Mouse (Mus musculus) embryonic facial prominence, embryonic 12.5 days (tissue): Measurements from ENCODE around the gene Sars2. TPM values are rescaled to one million over a fixed set of nuclear protein-coding genes. Genes with fewer than 3 reads are reported as not detected.

ENCODE experiments used
- ATAC-seq: fragments of 200-750 bp; cut with Nextera tagmentation; 2 replicates; pipeline ENCODE4 v1.8.0; 2017; ENCODE audit not compliant: insufficient number of reproducible peaks, insufficient read depth, low FRiP score, low TSS enrichment
- H3K27ac ChIP-seq: fragments of 300-500 bp; sonication (generic); 2 replicates; pipeline ENCODE4 v1.5.1; 2016; ENCODE audit warnings: mild to moderate bottlenecking
- H3K27me3 ChIP-seq: fragments of 300-500 bp; sonication (generic); 2 replicates; pipeline ENCODE4 v1.6.1; 2016; ENCODE audit warnings: mild to moderate bottlenecking, moderate library complexity
- H3K36me3 ChIP-seq: fragments of 300-500 bp; sonication (generic); 2 replicates; pipeline ENCODE4 v1.6.1; 2016; ENCODE audit warnings: mild to moderate bottlenecking
- H3K4me1 ChIP-seq: fragments of 300-500 bp; sonication (generic); 2 replicates; pipeline ENCODE4 v1.6.1; 2016
- H3K4me2 ChIP-seq: fragments of 300-500 bp; sonication (generic); replicated peaks from 2 replicates; pipeline ENCODE4 v1.6.1; 2016; ENCODE audit warnings: mild to moderate bottlenecking, moderate library complexity
- H3K4me3 ChIP-seq: fragments of 300-500 bp; sonication (generic); 2 replicates; pipeline ENCODE4 v1.5.1; 2016; ENCODE audit warnings: mild to moderate bottlenecking
- H3K9ac ChIP-seq: fragments of 300-500 bp; sonication (generic); 2 replicates; pipeline ENCODE4 v1.6.1; 2016; ENCODE audit warnings: mild to moderate bottlenecking, moderate library complexity
- H3K9me3 ChIP-seq: fragments of 300-500 bp; sonication (generic); 2 replicates; pipeline ENCODE4 v1.6.1; 2016; ENCODE audit warnings: mild to moderate bottlenecking, moderate library complexity
- WGBS: fragments of 180-500 bp; shearing (Covaris S2); methylation state at CpG from one replicate; pipeline ENCODE4 v1.1.7; 2016; 5-methylcytosine and 5-hydroxymethylcytosine counted together
- polyA plus RNA-seq: library from polyadenylated mRNA; unstranded; fragments of >200 nt; fragmentation: Nextera tagmentation; extraction: Ambion mirVana; gene quantifications from 2 replicates; pipeline ENCODE4 v1.2.1, GENCODE M21; 2016

Sars2 gene
- polyA plus RNA-seq, 1 experiment from 2014 or later, result 32.0 TPM

GRCm38 (mm10) chr7:28780857-28781256, 39.1 kb downstream of the Sars2 start:
- no peak for ATAC-seq
- Histone ChIP-seq H3K4me2 (no peak overlapping the region), H3K4me3 (no peak overlapping the region), H3K9me3 (no peaks in the 10 kb centered on the region), H3K9ac (0 out of 2 replicates have a peak overlapping the region, but pooled peaks have one; percentile 22), H3K36me3 (peaks cover 36% of the 10 kb centered on the region), H3K27me3 (no peaks in the 10 kb centered on the region), H3K4me1 (peaks cover 5% of the 10 kb centered on the region), H3K27ac (no peak overlapping the region)
- 79% methylated on average over 7 of the region's 7 CpGs for WGBS

GRCm38 (mm10) chr7:28781261-28781663, 39.5 kb downstream of the Sars2 start:
- Histone ChIP-seq H3K9me3 (no peaks in the 10 kb centered on the region), H3K4me1 (peaks cover 5% of the 10 kb centered on the region), H3K27me3 (no peaks in the 10 kb centered on the region), H3K27ac (no peak overlapping the region), H3K36me3 (peaks cover 35% of the 10 kb centered on the region), H3K4me3 (no peak overlapping the region), H3K9ac (no peak overlapping the region), H3K4me2 (no peak overlapping the region)
- 92% methylated on average over 8 of the region's 8 CpGs for WGBS
- ATAC-seq, result no peak

GRCm38 (mm10) chr7:28785161-28785560, 43.4 kb downstream of the Sars2 start:
- Histone ChIP-seq H3K27ac (0 out of 2 replicates have a peak overlapping the region, but pooled peaks have one; percentile 13), H3K4me1 (peaks cover 17% of the 10 kb centered on the region), H3K4me3 (no peak overlapping the region), H3K9ac (no peak overlapping the region), H3K9me3 (no peaks in the 10 kb centered on the region), H3K36me3 (peaks cover 37% of the 10 kb centered on the region), H3K4me2 (no peak overlapping the region), H3K27me3 (no peaks in the 10 kb centered on the region)
- no peak for ATAC-seq
- WGBS, result 82% methylated on average over 5 of the region's 5 CpGs

GRCm38 (mm10) chr7:28787884-28788283, 46.1 kb downstream of the Sars2 start:
- ATAC-seq, result no peak
- H3K9me3 ChIP-seq, result no peaks in the 10 kb centered on the region
- no peak overlapping the region for H3K27ac ChIP-seq
- no peaks in the 10 kb centered on the region for H3K27me3 ChIP-seq
- no peak overlapping the region for H3K4me2 ChIP-seq
- no peak overlapping the region for H3K9ac ChIP-seq
- 91% methylated on average over 9 of the region's 9 CpGs for WGBS
- peaks cover 14% of the 10 kb centered on the region for H3K4me1 ChIP-seq
- no peak overlapping the region for H3K4me3 ChIP-seq
- H3K36me3 ChIP-seq, result peaks cover 35% of the 10 kb centered on the region

- Histone ChIP-seq H3K27me3 (no peaks in the 10 kb centered on the region), H3K4me1 (peaks cover 14% of the 10 kb centered on the region), H3K27ac (peak within 1 kb of the TSS; percentile 73), H3K36me3 (peaks cover 29% of the 10 kb centered on the region), H3K9ac (peak within 1 kb of the TSS; percentile 13; the same call in 1 of the 2 replicates), H3K4me2 (no peak within 1 kb of the TSS), H3K4me3 (no peak within 1 kb of the TSS), H3K9me3 (no peaks in the 10 kb centered on the region)
- 58% methylated on average over 5 of the region's 5 CpGs for WGBS
- no peak for ATAC-seq
Observed at GRCm38 (mm10) chr7:28788307-28789195, 46.8 kb downstream of the Sars2 start, which contains the start of gene Rinl. TSS of gene Rinl (plus strand) at chr7:28788969.

- WGBS, result 33% methylated on average over 3 of the region's 3 CpGs
- peak overlapping the region; percentile 13; the same call in 1 of the 2 replicates for H3K9ac ChIP-seq
- peaks cover 24% of the 10 kb centered on the region for H3K36me3 ChIP-seq
- ATAC-seq, result no peak
- no peaks in the 10 kb centered on the region for H3K9me3 ChIP-seq
- H3K27ac ChIP-seq, result peak overlapping the region; percentile 73
- no peaks in the 10 kb centered on the region for H3K27me3 ChIP-seq
- no peak overlapping the region for H3K4me2 ChIP-seq
- peaks cover 14% of the 10 kb centered on the region for H3K4me1 ChIP-seq
- H3K4me3 ChIP-seq, result no peak overlapping the region
Observed at GRCm38 (mm10) chr7:28789235-28789634, 47.4 kb downstream of the Sars2 start.

- H3K4me2 ChIP-seq, result no peak overlapping the region
- H3K4me1 ChIP-seq, result peaks cover 14% of the 10 kb centered on the region
- H3K36me3 ChIP-seq, result peaks cover 24% of the 10 kb centered on the region
- no peaks in the 10 kb centered on the region for H3K27me3 ChIP-seq
- no peaks in the 10 kb centered on the region for H3K9me3 ChIP-seq
- no peak overlapping the region for H3K9ac ChIP-seq
- H3K27ac ChIP-seq, result peak overlapping the region; percentile 73; the same call in 1 of the 2 replicates
- peak; percentile 48; the same call in 1 of the 2 replicates for ATAC-seq
- WGBS, result 47% methylated on average over 8 of the region's 8 CpGs
- no peak overlapping the region for H3K4me3 ChIP-seq
Observed at GRCm38 (mm10) chr7:28790066-28790806, 48.4 kb downstream of the Sars2 start.

- H3K9ac ChIP-seq, result no peak overlapping the region
- H3K9me3 ChIP-seq, result no peaks in the 10 kb centered on the region
- peaks cover 13% of the 10 kb centered on the region for H3K36me3 ChIP-seq
- H3K27ac ChIP-seq, result 0 out of 2 replicates have a peak overlapping the region, but pooled peaks have one; percentile 19
- no peak overlapping the region for H3K4me2 ChIP-seq
- ATAC-seq, result no peak
- H3K4me3 ChIP-seq, result no peak overlapping the region
- peaks cover 18% of the 10 kb centered on the region for H3K4me1 ChIP-seq
- H3K27me3 ChIP-seq, result no peaks in the 10 kb centered on the region
Observed at GRCm38 (mm10) chr7:28791706-28792105, 49.9 kb downstream of the Sars2 start.

- Histone ChIP-seq H3K4me1 (peaks cover 21% of the 10 kb centered on the region), H3K4me3 (no peak overlapping the region), H3K9me3 (no peaks in the 10 kb centered on the region), H3K4me2 (no peak overlapping the region), H3K27me3 (no peaks in the 10 kb centered on the region), H3K9ac (no peak overlapping the region), H3K27ac (0 out of 2 replicates have a peak overlapping the region, but pooled peaks have one; percentile 19), H3K36me3 (peaks cover 6% of the 10 kb centered on the region)
- ATAC-seq, result no peak
- WGBS, result 79% methylated on average over 14 of the region's 14 CpGs
Observed at GRCm38 (mm10) chr7:28792391-28793185, 50.8 kb downstream of the Sars2 start.

- no peak overlapping the region for H3K4me2 ChIP-seq
- no peaks in the 10 kb centered on the region for H3K27me3 ChIP-seq
- H3K9me3 ChIP-seq, result no peaks in the 10 kb centered on the region
- no peak overlapping the region for H3K27ac ChIP-seq
- H3K4me3 ChIP-seq, result no peak overlapping the region
- whole genome bisulfite sequencing, result 33% methylated on average over 2 of the region's 2 CpGs
- no peak overlapping the region for H3K9ac ChIP-seq
- ATAC-seq, result no peak
- H3K4me1 ChIP-seq, result peaks cover 18% of the 10 kb centered on the region
- H3K36me3 ChIP-seq, result no peaks in the 10 kb centered on the region
Observed at GRCm38 (mm10) chr7:28793834-28794233, 52.0 kb downstream of the Sars2 start.

GRCm38 (mm10) chr7:28794496-28794895, 52.7 kb downstream of the Sars2 start:
- H3K9ac ChIP-seq, result no peak overlapping the region
- H3K4me2 ChIP-seq, result no peak overlapping the region
- 75% methylated on average over 3 of the region's 3 CpGs for WGBS
- peaks cover 12% of the 10 kb centered on the region for H3K4me1 ChIP-seq
- H3K36me3 ChIP-seq, result no peaks in the 10 kb centered on the region
- no peaks in the 10 kb centered on the region for H3K9me3 ChIP-seq
- no peaks in the 10 kb centered on the region for H3K27me3 ChIP-seq
- H3K4me3 ChIP-seq, result no peak overlapping the region
- no peak for ATAC-seq
- H3K27ac ChIP-seq, result no peak overlapping the region
